Mouse (Mus musculus): ENCODE results near the gene Rai1. TPM values are rescaled to one million over a fixed set of nuclear protein-coding genes. Genes with fewer than 3 reads are reported as not detected.

Rai1 gene
- total and polyA plus RNA-seq, 3 experiments: 26.3 to 101 (median 56.7) TPM

- H3K9me3 ChIP-seq (replicated peaks; ENCODE audit: insufficient read depth, low read length): no peaks in the 10 kb centered on the region
- TF ChIP-seq POLR2AphosphoS5 (IDR thresholded peaks at IDR 0.05; ENCODE audit: borderline replicate concordance, low read depth, low read length): no peak
- TF ChIP-seq USF2 (IDR thresholded peaks at IDR 0.05; ENCODE audit: borderline replicate concordance in 1 of 2, insufficient read depth in 1 of 2, low read depth in 1 of 2, low read length in 2 of 2): no peak
- TF ChIP-seq TBP (IDR thresholded peaks at IDR 0.05; ENCODE audit: low read depth, low read length): no peak
- no peak for TF ChIP-seq NRF1 (IDR thresholded peaks at IDR 0.05; ENCODE audit: insufficient read depth, low read depth, low read length, poor library complexity, severe bottlenecking)
- no peak for TF ChIP-seq MXI1 (IDR thresholded peaks at IDR 0.05; ENCODE audit: low read depth, low read length)
- no peak for TF ChIP-seq CHD1 (IDR thresholded peaks at IDR 0.05; ENCODE audit: low read depth, low read length)
- no peak for TF ChIP-seq NELFE (IDR thresholded peaks at IDR 0.05; ENCODE audit: low read depth, low read length)
- no peak for TF ChIP-seq EP300 (IDR thresholded peaks at IDR 0.05; ENCODE audit: low read depth in 1 of 2, low read length in 2 of 2)
- no peak for TF ChIP-seq MAZ (IDR thresholded peaks at IDR 0.05; ENCODE audit: low read depth, low read length)
- no peak for TF ChIP-seq MAX (IDR thresholded peaks at IDR 0.05; ENCODE audit: low read length)
- no peak for TF ChIP-seq JUND (IDR thresholded peaks at IDR 0.05; ENCODE audit: low read depth, low read length)
- TF ChIP-seq ELF1 (IDR thresholded peaks at IDR 0.05; ENCODE audit: low read depth, low read length): no peak
- TF ChIP-seq ZMIZ1 (IDR thresholded peaks at IDR 0.05; ENCODE audit: low read depth, low read length): no peak
- no peak for TF ChIP-seq POLR2AphosphoS2 (IDR thresholded peaks at IDR 0.05; ENCODE audit: low read length)
- H3K27ac ChIP-seq (ENCODE audit: control insufficient read depth, low read depth, low read length): no peak overlapping the region
- no peaks in the 10 kb centered on the region for H3K79me2 ChIP-seq (ENCODE audit: control insufficient read depth, insufficient read depth, low read length, poor library complexity)
- H3K36me3 ChIP-seq (ENCODE audit: control insufficient read depth in 1 of 2, insufficient read depth in 2 of 2, low read length in 2 of 2): peaks cover 0 to 9% of the 10 kb centered on the region in 2 experiments; a peak in 1 of 4 replicates
- no peaks in the 10 kb centered on the region for H3K27me3 ChIP-seq (ENCODE audit: control insufficient read depth in 1 of 2, insufficient read depth in 2 of 2, low read length in 2 of 2)
- no peaks in the 10 kb centered on the region for H3K4me1 ChIP-seq (ENCODE audit: control insufficient read depth in 1 of 2, insufficient read depth in 2 of 2, low read length in 2 of 2)
- no peak overlapping the region for H3K4me3 ChIP-seq (ENCODE audit: control insufficient read depth in 1 of 2, insufficient read depth in 1 of 2, low read depth in 2 of 2, low read length in 2 of 2)
- no peak for DNase-seq (ENCODE audit: low read depth, low spot score)
- H3K9ac ChIP-seq (ENCODE audit: control insufficient read depth, low read depth, low read length, poor library complexity, severe bottlenecking): no peak overlapping the region
Observed at GRCm38 (mm10) chr11:60189501-60190040, 84.8 kb downstream of the Rai1 start.

- Histone ChIP-seq H3K9me3 (replicated peaks; ENCODE audit: insufficient read depth, low read length) (no peaks in the 10 kb centered on the region), H3K9ac (ENCODE audit: control insufficient read depth, low read depth, low read length, poor library complexity, severe bottlenecking) (no peak overlapping the region), H3K4me1 (ENCODE audit: control insufficient read depth in 1 of 2, insufficient read depth in 2 of 2, low read length in 2 of 2) (no peaks in the 10 kb centered on the region), H3K36me3 (ENCODE audit: control insufficient read depth in 1 of 2, insufficient read depth in 2 of 2, low read length in 2 of 2) (peaks cover 0 to 6% of the 10 kb centered on the region in 2 experiments; a peak in 1 of 4 replicates), H3K27ac (ENCODE audit: control insufficient read depth, low read depth, low read length) (no peak overlapping the region), H3K4me3 (ENCODE audit: control insufficient read depth in 1 of 2, insufficient read depth in 1 of 2, low read depth in 2 of 2, low read length in 2 of 2) (no peak overlapping the region), H3K79me2 (ENCODE audit: control insufficient read depth, insufficient read depth, low read length, poor library complexity) (no peaks in the 10 kb centered on the region), H3K27me3 (ENCODE audit: control insufficient read depth in 1 of 2, insufficient read depth in 2 of 2, low read length in 2 of 2) (no peaks in the 10 kb centered on the region)
- no peak for DNase-seq (ENCODE audit: low read depth, low spot score)
- TF ChIP-seq USF1 (IDR thresholded peaks at IDR 0.05; ENCODE audit: low read depth, low read length) (no peak), MAX (IDR thresholded peaks at IDR 0.05; ENCODE audit: low read length) (no peak), ZC3H11A (IDR thresholded peaks at IDR 0.05; ENCODE audit: low read depth, low read length) (no peak)
Observed at GRCm38 (mm10) chr11:60190055-60190641, 85.3 kb downstream of the Rai1 start.

Measured in MEL (cell line).